Mouse (Mus musculus) activated CD4-positive, CD25-positive, alpha-beta regulatory T cell, adult 4 months (primary cell): ENCODE data around the gene Psmf1. TPM values are rescaled to one million over a fixed set of nuclear protein-coding genes. Genes with fewer than 3 reads are reported as not detected.

Experiments used
- ATAC-seq: one replicate; pipeline ENCODE4 v1.8.0; 2017
- polyA plus RNA-seq, 2 experiments: library from polyadenylated mRNA; unstranded; fragments of 100-300 nt; shearing (Covaris generic); gene quantifications; one replicate each; pipeline ENCODE4 v1.2.1; 2017

The Psmf1 gene
- polyA plus RNA-seq: 10 to 100 TPM; 66.8 to 71.8 TPM

- no peak for ATAC-seq
Observed at GRCm38 (mm10) chr2:151743845-151744244, at the start of gene Psmf1. TSS of gene Psmf1 (minus strand) at chr2:151744186.

DNA sequence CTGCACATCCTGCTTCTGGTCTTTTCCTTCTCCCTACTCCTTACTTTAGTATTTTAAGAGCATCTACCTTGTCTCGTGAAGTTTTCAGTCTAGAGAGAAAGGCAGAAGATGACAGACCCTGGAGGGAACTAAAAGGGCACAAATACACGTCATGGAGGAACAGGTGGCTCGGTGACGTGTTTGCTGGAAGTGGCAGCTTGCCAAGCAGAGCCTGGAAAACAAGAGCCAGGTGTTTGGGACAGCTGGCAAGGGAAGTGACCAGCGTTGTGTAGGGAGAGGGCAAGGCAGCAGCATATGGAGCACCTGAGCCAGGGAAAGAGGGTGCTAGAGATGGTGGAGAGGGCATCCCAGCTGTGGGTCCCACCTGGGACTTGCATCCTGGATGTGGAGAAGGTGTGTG, 47.2 kb upstream of the Psmf1 start:
- ATAC-seq: no peak

DNA sequence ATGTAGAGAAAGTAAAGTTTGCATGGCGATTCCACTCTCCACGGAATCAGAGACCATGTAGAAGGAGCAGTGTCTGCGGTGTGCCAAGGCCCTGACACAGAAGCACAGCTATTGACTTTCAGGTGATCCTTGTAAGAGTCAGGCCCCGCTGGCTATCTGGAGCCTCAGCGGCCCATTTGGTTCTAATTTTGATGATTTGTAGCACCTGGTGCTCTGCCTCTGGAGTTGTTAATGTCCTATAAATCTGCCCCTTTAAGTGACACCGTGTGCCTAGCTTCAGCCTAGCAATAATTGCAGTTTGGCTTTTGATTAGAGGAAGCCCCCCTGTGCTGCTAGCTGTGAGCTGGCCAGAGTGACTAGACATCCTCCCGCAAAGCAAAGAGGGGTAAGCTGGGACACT, 46.2 kb upstream of the Psmf1 start:
- no peak for ATAC-seq

DNA sequence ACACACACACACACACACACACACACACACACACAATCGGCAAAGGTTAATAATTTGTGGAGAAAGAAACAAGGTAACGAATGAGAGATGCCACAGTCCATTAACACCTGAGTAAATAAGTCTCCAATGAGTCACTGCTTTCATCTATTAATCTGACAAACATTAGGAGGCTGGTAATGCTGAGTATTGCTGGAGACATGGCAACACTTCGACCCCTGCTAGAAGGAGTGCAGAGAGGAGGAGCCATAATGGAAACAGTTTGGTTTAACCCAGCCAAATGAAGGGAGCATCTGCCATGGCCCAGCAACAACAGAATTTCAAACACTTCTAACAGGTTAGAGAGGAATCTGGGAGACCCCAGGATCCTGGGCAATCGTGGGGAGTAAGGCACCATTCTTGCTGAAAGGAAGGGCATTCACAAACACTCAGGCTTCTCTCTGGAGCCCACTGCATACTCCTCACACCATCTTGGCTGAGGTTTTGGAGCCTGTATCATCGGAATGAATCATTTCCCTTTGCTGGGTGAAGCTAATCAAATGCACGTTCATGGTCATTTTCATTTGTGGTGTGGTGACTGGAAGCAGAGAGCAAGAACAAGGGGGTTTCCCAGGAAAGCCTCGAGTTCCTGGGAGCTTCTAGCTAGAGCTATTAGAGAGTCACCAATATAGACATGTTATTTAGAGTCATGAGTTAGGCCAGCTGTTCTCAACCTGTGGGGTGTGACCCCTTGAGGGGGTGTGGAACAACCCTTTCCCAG, 44.4 kb upstream of the Psmf1 start:
- no peak for ATAC-seq

- ATAC-seq: peak; percentile 65
Observed at GRCm38 (mm10) chr2:151783493-151783892, 39.5 kb upstream of the Psmf1 start.

DNA sequence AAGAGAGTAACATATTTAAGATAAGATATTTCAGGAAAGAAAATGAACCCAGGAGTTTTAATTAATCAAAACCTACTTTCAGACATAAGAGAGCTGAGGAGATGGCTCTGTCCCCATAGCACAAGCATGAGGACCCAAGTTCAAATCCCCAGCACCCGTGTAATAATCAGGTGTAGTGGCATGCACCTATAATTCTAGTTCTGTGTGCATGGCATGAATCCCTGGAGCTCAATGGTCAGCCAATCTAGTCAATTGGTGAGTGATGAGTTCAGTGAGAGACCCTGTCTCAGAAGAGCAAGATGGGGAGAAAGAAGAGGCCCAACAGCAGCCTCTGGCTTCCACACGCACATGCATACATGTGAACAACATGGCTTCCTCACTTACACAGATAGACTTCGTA, 33.4 kb upstream of the Psmf1 start:
- ATAC-seq: no peak

GRCm38 (mm10) chr2:151773476-151773875, 29.5 kb upstream of the Psmf1 start:
- ATAC-seq: no peak

DNA sequence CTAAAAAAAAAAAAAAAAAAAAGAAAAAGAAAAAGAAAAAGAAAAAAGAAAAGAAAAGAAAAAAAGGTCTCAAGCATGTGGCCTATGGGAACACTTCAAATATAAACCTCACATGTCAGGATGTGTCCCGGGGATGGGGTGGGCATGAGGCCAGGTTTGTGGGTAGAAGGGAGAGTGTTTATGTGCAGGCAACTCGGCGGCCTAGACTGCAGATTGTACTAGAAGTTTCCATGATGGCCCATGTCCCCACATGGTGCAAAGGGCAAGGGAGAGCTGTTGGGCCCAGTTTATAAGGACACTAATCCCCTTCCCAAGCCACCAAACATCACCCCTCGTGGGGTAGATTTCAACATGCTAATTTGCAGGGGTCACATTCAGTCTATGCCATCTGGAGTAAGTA, 28.2 kb upstream of the Psmf1 start:
- ATAC-seq: no peak

DNA sequence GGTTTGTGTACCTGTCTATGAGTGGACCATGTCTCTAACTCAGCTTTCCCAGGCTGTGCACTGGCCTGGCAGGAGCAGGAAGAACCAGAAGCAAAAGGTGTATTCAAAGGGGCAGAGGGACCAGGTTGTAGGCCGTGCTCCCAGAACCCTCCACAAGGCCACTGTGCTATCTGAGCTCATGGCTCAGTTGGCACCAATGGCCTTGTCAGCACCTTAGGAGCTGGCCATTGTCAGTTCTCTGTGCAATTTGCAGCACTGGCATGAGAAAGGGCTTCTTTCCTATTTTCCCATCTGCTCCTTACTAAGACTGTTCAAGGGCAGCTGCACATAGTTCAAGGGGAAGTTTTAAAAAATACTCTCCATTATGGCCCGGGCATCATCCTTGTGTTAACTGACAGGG, 20.6 kb upstream of the Psmf1 start:
- no peak for ATAC-seq

DNA sequence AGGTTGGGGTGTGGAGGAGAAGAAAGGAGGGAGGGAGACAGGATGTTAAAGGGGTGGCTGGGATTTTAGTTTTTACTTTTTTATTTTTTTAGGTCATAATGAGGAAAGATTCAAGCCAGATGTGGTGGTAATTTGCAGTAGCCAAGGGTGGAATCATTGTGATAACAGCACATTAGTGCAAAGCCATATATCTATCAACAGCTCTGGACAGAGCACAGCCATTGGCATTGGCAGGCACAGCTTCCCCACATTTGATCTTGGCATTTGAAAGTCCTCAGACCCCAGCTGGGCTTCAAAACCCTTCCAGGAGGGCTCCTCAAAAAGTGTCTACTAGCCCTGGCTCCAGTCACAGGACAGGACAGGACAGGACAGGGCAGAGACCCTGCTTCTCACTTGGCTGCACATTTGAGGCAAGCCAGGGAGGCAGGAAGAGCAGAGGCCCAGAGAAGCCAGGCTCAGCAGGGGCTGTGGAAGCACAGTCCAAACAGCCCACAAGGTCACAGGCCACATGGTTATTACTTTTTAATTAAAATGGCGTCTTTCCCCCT, 14.9 kb upstream of the Psmf1 start:
- no peak for ATAC-seq

DNA sequence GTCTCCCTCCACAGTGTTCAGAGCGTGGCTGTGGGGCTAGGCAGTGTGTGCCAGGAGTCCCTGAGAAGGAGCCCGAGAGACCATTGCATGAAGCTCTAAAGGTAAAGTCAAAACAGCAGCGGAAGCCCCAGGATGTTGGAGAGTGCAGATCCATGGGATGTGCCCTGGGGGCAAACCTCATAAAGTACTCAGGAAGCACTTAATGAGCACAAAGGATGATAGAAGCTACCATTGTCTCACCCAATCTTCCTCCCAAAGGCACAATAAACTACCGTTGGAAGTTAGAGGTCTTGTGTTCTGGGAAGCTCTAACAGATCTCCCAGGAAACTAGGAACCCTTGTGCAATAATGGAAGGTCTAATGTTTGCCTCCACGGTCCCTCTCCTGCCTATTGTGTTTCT, 13.5 kb upstream of the Psmf1 start:
- ATAC-seq: no peak

DNA sequence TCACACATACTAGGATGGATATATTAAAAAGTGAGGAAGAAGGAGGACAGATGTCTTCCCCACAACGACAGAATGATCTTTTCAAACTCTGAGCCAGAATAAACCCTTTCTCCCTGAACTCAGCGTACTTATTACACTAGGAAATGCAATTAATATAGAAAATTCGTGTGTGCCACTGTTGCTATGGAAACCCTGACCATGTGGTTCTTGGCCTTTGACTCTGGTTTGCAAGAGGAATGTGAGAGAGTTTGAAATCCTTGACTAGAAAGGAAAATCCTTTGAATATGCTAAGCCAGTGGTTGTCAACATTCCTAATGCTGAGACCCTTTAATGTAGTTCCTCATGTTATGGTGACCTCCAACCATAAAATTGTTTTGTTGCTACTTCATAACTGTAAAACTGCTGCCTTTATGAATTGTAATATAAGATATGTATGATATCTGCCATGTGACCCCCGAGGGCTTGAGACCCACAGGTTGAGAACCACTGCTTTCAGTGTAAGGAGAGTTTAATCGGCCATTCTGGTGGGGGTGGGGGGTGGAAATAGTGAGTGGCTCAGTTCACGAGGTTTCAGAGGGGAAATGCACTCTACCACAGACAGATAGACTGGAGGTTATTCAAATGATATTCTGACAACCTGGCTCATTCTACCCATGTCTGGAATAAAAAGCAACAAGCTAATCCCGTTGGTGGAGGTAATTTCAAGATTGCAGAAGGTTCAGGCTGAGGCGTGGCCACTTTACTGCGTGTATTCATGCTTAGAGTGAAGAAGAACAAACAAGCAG, 12.5 kb upstream of the Psmf1 start:
- ATAC-seq: no peak

GRCm38 (mm10) chr2:151751330-151751729, 7.3 kb upstream of the Psmf1 start:
- no peak for ATAC-seq

- peak; percentile 77 for ATAC-seq
Observed at GRCm38 (mm10) chr2:151747847-151748705, 4.1 kb upstream of the Psmf1 start.

GRCm38 (mm10) chr2:151742850-151743679, 921 bp downstream of the Psmf1 start:
- ATAC-seq: no peak

- ATAC-seq: no peak
Observed at GRCm38 (mm10) chr2:151742084-151742483, 1.9 kb downstream of the Psmf1 start.

GRCm38 (mm10) chr2:151740741-151741526, 3.1 kb downstream of the Psmf1 start:
- ATAC-seq: peak; percentile 94

- ATAC-seq: no peak
Observed at GRCm38 (mm10) chr2:151739505-151739904, 4.5 kb downstream of the Psmf1 start.

DNA sequence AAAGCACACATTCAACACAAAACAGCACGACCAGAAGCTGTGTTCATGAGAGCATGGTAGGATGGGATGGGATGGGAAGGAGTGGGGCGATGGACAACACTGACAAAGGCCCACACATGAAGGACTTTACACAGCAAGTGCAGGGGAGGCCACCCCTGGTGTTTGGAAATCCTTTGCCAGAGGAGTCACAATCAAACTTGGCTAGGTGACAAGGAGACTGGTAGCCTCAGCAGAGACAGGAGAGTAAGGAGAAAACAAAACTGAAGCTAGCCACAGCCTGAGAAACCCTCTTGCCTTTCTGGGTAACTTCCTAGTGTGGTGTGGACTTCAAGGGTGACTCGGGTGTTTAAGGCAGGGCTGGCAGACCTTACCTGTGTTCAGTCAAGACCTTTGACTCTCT, 4.9 kb downstream of the Psmf1 start:
- no peak for ATAC-seq

GRCm38 (mm10) chr2:151738460-151738859, 5.5 kb downstream of the Psmf1 start:
- no peak for ATAC-seq

DNA sequence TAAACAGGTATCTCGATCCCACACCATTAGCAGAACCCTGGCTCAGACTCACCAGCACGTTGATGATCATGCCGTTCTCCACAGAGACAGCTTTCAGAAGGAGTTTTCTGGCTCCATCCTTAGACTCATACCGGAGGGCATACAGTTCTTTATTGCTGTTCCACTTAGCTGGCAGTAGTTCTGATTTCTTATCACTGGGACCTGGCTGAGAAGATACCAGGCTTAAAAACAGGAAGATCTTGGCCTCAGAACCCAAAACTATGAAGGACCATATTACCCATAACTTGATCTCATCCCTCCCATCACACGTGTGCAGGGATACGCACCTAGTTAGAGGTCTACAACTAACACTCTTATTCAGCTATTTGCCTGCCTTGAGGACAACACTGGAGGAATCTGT, 8.6 kb downstream of the Psmf1 start:
- no peak for ATAC-seq
